Mouse (Mus musculus) kidney, postnatal 14 days (tissue): ENCODE measurements around the gene Cdk14.

Experiments
- DNase-seq: peaks from one replicate; pipeline ENCODE4 v3.0.0; 2022; ENCODE audit warnings: mixed read lengths

Gene Cdk14

DNA sequence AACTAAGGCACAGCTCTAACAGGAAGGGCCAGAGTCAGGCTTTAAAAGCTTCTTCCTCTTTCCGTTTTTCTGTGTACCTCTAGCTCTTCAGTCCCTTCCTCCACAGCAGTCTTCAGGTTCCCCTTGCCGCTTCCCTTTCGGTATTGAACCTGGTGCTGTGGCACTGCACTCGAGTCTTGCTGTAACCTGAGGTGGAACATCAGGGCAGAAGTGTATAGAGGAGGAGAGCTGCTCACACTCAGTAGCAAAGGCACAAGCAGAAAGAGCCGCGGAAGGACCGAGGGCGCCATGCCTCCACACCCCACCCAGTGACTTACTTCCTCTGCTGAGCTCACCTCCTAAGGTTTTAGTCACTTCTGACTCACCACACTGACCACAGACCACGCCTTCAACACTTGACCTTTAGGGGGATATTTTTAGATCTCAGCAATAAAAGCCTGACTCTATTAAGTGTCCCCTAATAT is at the start of gene Cdk14:
Gene Cdk14 (minus strand): TSS at position 321 of the 464 bp plus-strand sequence.
- no peak for DNase-seq

DNA sequence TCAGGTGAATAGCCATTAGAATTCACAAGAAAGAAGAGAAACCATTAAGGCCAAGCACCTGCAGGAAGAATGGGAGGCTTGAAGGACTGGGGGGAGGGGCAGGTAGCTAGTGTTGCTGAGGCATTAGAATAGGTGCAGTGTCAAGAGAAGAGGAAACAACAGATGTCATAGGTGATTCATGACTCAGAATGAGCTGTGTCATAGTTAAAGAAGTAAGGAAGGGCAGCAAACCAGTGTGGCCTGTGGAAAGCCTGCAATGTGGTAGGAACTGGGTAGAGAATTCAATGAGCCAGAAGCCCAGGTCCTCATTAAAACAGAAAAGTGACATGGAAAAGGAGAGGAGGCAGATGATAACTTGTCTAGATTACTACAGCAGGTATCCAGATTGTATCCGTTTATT is 45.1 kb upstream of the Cdk14 start:
- DNase-seq: no peak

DNA sequence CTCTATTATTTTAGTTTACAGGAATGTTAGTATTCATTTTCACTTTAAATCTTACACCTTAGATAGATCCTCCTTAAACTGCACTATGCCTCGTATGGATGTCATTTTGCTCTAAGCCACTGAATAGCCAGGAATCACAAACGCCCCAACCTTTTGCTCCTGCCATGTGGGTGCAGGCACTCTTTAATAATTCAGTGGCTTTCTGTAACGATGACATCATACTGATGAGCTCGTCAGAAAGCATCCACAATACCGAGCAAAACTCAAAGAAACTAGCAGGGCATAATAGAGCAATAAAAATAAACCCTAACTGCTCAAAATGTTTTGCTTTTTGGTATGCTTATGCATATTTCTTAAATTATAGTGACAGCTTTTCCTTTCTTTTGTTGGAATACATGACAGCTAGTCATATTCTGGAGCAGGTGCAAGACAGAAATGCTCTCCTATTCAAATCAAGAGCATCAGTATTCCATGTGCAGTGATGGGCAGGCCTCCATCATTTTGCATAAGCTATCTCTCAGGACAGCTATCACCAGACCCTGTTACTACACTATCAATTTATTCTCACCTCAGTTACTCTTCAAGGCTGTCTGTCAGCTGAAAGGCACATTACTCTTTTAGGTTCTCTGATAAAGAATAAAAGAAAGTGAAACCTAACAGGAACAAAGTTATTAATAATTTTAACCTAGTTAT is 11.8 kb upstream of the Cdk14 start:
- DNase-seq: no peak

DNA sequence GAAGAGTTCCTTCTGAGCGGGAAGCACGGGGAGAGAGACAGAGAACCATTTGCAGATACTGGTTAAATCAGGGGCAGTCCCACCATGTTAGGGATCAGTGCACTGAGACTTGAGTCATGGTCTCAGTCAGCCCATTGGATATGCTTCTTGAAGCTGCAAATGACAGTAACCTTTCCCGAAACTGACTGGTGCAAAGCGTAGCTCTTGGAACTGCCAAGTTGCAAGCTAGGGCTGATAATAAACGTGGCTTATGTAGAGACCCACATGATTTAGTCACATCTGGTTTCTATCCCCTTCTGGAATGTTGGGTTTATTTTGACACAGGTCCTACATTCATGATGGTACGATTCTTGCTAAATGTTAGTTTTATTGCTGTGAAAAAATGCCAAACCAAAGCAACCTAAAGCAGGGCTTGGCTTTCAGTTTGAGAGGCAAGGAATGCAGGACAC is 3.6 kb upstream of the Cdk14 start:
- DNase-seq: no peak

DNA sequence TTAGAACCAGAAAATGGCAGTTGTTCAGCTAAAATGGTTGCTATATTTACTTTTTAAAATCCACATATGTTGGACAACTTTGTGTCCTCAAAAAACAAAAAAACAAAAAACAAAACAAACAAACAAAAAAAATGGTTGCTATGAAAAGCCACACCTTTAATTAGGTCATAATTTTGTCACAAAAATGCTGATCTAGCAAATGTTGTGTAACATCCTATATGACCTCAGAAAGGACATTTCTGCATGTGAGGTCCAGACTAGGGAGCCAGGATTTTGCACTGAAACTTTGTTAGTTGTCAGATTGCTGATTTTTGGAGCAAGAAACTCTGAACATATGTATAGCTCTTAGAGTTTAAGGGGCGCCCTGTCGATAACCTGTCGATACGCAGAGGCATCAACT is 3.0 kb upstream of the Cdk14 start:
- no peak for DNase-seq

DNA sequence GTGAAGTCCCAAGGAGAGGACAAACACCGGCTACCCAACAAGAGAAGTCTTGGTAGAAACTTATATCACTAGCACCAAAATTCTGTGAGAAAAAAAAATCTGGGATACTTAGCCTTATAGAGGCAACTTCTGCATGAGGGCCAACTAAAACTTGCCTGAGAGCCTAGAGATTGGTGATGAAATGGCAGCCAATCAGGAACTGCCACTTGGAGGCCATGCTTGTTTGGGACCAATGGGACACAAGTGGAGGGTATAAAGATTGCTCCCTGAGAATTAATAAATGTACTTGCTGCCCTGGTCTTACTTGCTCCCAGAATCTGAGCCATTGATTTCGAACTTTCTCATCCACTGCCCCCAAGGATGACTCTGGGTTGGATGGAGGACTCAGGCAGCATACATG is 1.3 kb upstream of the Cdk14 start:
- DNase-seq: no peak

DNA sequence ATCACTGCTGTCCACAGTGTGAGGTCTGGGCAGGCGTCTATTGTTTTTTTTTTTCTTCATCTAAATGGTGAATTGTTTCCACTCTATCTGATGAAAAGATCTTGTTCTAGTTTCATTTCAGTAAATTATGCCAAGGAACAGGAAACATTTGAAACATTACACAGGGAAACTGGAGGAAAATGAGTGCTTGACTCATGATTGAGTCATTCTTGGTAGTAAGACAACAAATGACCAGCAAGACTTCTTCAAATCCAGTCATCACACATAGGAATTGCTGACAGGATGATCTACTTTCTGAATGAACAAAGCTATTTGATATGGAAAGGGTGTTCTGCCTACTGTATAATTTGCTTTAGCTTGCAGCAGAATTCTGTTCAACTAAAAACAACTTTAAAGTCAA is 859 bp downstream of the Cdk14 start:
- no peak for DNase-seq

DNA sequence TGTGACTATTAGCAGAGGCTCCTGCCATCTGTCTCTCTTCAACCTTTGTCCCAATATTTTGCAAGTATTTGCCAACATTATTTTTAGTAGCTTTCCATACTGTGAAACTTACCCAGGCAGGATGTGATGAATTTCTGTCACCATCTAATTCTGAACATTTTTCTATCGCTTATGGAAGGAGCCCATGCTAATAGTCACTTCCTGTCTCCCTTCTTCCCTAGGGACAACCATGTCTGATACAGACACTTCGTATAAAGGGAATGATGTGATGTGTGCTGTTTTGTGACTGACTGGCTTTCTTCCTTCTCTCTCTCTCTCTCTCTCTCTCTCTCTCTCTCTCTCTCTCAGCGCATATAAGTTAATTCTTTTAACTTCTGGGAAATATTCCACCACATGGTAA is 5.3 kb downstream of the Cdk14 start:
- no peak for DNase-seq

DNA sequence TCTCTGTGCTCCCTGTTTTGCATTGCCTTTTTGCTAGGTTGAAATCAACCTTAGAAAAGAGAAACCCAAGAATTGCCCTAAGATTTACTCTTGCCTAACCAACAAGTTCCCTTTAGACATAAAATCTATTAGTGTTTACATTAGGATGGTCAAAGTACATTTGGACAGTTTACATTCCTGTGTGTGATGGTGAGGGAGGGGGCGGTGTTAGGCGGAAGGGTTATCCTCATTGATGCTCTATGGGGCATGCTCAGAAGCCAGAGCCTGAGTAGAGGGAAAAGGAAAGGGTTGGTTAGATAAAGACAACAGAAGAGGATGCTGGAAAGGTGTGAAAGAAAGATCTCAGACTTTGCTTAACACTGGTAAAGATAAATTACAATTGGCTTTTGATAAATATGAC is 8.2 kb downstream of the Cdk14 start:
- DNase-seq: no peak

DNA sequence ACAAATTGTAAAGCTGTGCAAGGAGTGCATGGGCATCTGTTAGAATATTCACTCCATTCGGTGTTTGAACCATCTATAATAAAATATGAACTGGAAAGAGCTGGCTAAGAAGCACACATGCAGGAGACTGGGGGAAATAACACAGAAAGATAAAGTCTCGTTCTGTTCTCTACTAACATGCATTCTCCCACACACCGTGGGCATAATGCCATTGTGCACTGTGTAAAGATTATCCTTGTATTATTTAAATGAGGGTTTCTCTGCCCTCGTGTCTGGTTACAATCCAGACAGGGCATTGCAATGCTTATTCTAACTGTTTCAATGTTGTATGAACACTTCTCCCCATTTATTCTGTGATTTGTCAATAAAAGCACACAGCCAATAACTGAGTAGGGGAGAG is 18.1 kb downstream of the Cdk14 start:
- DNase-seq: no peak

DNA sequence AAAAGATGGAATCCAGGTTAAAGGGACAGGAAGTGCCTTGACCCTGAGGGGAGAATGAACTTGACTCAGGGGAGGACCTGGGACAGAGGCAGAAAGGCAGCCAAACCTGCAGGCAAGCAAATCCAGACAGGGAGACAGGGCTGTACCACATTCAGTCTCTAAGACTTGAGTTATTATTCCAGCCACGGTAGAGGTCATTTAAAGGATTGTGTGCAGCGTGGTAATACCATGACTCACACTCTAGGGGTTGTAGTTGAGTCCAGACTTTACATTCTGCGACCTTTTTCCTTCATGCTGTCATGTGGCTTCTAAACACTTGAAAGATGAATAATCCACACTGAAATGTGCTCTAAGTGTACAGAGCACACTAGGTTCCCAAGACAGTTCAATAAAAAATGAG is 27.3 kb downstream of the Cdk14 start:
- no peak for DNase-seq

DNA sequence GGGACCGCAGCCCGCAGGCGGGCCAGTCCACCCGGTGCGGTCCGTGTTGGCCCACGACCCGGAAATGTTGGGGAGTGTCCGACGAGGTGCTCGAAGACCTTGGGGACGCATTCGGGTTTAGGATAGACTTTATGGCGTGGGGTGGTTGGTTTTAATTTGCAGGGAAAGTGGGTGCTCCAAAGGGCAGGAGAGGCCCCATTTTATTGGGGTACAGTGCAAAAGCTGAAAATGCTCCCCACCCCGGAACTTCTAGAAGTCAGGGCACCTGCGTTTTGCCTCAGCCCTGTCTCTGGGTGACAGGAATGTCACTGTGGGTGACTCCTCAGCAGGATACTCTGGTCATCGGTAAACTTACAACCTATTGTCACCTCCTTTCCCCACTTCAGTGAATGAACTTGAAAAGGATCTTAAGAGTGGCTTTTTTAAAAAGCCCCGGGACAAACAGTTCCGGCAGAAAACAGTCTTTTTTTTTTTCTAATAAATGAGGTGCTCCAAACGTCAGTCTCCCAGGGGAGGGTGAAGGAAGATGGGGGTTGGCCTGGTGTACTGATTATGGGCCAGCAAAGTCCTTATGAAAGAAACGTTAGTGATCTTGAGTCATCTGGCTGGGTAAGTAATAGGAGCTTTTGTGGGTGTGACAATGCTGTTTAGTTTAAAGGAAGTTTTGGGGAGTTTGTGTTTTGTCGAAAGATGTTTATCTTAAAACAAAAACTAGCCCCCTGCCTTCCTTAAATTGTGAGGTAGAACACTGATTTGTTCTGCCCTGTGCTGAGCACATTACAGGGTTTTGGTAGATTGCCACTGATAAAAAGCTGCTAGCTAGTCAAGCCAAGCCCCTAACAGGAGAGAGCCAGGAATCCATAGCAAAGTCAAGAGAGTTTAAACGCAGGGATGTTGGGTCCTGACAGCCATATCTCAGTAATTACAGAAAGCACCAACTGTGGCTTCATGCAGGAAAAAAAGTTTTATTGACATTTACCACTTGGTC is 39.1 kb downstream of the Cdk14 start:
- no peak for DNase-seq

DNA sequence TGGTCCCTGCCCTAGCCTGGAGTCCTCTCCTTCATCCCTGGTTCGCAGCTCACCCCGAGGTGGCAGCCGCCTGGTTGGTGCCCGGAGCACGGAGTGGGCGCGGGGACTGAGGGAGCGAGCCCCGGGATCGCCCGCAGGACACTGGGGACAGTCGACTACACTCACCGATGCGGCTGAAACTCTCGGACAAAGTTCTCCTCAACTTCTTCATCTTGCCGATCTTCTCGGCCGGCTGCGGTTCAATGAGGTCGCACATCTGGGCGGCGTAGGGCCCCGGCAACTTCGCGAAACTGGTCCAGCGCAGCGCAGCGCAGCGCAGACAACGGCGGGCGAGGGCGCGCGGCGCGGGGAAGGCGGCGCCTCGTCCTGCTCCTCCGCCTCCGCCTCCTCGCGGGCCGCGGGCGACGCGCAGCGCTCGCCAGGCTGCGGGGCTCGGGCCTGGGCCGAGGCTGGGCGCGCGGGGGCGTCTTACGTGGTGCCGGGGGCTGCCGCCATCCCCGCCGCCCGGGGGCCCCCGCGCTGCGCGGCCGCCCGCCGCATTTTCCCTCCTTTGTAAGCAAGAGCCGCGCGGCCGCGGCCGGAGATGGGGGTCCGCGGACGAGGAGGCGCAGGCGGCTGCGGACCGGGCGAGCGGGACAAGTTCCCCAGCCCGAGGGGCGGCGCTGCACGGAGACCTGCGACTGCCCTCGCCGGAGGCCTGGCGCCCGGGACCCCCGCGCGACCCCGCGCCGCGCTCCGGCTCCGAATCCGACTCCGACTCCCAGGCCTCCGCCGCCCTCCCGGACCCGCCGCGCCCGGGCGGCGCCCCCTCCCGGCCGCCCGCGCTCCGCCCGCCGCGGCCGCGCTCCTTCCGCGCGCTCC is 40.0 kb downstream of the Cdk14 start:
- peak; percentile 63 for DNase-seq

DNA sequence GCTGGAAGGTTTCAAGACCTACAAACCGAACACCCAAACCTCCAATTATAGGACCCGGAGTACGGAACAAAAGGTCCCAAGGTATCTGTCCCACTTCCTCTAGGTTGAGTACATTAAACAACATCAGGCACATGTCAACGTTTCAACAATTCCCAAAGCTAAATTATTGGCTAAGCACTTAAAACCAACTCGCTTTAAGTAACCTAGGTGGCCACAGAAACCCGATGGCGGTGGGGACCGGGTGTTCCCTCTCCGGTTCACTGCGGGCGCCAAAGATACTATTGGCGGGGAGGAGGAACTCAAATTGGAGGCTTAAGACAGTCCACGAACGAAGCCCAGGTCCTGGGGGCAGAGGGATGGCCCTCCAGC is 40.6 kb downstream of the Cdk14 start:
- DNase-seq: no peak

DNA sequence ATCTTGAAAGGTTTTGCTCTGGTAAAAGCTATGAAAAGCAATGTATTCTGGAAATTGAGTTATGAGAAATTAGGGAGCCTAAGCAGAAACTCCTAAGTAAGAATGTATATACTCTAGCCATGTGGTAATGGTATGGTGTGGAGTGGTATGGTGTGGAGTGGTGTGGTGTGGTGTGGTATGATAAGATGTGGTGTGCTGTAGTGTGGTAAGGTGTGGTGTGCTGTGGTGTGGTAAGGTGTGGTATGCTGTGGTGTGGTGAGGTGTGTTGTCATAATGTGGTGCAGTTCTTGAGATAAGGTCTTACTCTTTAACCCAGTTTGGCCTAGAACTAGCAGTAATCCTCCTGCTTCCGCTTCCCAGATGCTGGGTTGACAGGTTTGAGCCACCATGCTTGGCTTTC is 45.7 kb downstream of the Cdk14 start:
- no peak for DNase-seq

DNA sequence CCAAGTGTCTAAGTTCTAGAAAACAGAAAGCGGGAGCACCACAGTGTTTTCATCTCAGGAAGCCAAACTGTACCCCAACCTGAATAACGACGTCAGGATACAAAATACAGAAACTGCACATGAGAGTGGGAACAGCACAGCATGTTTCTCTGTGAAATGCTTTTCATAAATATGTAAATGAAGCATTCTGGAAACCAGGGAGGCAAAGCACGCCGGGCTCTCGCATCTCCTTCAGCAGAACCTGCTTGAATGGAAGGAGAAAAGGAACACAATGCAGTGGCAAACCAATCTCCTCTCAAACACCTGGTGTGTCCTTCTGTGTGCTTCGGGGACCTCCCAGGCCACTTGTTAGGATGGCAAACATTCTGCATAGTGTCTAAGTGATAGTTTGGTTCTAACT is 46.6 kb downstream of the Cdk14 start:
- DNase-seq: no peak

DNA sequence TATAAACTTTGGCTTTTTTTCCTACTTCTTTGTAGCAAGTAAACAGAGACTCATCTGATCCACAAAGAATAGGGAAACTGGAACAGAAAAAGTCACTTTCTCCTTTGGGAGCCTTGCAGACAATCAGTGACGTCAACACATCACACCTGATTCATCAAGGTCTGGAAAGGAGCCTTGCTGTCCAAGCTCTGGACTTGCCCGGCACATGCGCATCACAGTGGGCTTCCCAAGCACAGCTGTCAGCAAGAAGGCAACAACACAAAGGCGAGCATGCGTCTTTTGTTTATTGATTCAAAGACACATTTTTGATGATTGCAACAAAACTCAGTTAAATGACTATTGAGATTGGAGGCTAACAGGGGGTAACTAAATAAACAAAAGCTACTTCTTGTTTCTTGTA is 47.2 kb downstream of the Cdk14 start:
- no peak for DNase-seq

DNA sequence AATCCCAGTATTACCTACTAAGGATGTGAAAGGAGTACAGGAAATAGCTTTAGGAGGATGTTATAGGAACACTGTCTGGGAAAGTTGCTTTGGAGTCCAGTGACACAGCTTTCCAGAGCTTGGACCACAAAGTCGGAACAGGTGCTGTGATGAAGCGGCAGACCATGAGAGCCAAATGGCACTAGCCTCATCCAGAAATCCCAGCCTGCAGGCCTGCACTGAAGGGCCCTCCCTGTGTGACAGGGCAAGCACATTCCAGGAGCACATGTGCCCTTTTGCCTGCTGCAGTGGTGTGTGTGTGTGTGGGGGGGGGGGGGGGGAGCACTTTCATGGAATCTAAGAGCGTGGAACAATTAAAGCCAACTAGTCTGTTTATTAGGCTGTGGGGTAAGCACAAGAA is 47.8 kb downstream of the Cdk14 start:
- DNase-seq: no peak

DNA sequence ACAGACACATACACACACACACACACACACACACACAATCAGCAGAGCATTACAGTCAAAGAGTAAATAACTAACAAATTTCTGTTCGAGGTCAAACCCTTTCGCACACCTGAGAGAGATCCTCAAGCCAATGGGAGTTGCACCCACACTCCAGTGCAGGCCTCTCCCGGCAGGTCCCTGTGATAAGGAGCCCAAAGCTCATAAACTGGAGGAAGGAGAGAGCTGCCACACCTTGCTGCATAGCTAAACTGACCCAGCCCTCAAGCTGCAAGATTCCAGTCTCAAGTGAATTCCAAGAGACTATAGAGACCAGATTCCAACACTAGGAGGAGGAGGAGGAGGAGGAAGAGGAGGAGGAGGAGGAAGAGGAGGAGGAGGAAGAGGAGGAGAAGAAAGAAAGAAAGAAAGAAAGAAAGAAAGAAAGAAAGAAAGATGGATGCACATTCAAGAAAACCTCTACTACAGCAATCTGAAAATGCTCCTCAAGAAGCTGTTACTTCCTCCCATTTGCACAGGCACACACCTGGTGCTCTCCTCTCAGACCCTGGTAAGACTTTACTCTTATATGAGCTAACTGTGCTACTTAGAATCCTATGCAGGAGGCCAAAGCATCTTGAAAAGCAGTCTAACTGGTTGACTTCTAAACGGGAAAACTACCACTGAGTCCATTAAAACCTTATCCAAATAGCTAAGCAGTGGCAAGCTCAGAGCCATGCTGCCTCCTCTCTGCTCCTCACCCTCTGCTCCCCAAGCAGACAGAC is 49.6 kb downstream of the Cdk14 start:
- no peak for DNase-seq

DNA sequence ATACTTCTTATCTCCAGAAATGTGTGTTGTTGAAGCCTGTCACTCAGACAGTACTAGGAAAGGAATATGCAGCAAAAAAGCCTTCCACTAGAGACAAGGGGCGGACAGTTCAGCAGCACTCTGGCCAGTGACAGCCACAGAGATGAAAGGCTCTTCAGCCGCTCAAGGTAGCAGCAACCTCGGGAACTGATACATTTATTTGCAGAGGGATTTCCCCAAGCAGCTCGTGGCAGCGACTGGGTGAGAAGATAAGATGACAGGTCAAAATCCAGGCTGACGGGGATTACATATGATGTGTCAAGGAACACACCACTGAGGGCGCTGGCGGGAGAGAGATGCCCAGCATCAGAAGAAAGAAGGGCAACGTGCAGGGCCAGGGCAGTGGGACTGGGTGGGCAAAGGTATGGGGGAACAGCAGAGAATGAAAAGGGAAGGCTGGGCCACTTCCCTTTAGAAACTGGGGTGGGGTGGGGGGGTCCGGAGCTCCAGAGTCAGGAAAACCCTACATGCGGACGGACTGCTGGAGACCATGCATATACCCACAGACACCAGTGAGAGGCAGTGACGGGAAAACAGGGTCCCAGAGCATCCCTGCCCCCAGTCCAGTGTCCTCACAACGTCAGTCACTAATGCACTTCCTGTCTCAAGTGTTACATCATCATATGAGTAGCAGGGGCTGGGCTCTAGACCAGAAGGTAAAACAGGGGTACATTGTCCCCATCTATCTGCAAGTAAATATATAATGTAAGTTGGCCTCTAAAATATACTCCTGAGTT is 51.5 kb downstream of the Cdk14 start:
- DNase-seq: no peak

DNA sequence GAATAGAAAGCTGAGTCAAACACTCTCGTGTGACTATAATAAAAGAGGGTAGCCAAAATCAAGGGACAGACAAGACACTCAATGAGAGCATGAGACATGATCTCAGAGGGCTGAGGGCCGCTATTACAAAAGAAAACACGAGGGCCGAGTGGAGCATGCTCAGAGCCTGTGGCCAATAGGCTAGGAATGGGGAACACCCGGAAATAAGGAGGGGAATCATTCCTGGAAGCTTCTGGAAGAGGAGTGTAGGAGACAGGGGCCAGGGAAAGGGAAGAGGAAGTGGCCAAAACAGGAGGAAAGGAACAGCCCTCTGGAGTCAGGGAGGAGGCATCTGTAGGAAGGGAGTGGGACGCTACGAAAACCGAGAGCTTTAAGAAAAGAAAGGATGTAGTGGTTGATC is 52.6 kb downstream of the Cdk14 start:
- no peak for DNase-seq
